Mouse (Mus musculus) stomach, postnatal 0 days (tissue): Measurements from ENCODE around the gene Tmem41b.
"Not testable (repeated sequence)": the region's sequence is repeated elsewhere in the genome, so short reads cannot be mapped to it uniquely, and the experiment has no call there.

ENCODE experiments used
- CTCF ChIP-seq: IDR thresholded peaks from 2 replicates; pipeline ENCODE4 v1.5.1; 2016; ENCODE audit warnings: antibody characterized with exemption, low read depth, mild to moderate bottlenecking, moderate library complexity
- EP300 ChIP-seq: optimal IDR thresholded peaks from 2 replicates; pipeline ENCODE3; 2016; ENCODE audit warnings: antibody characterized with exemption

- TF ChIP-seq CTCF, EP300: not testable (repeated sequence)
These were observed 2.1 kb downstream of the Tmem41b start for GRCm38 (mm10) chr7:109984608-109985007.
